Mouse (Mus musculus) spleen, adult 2 months (tissue): ENCODE results near the gene Hoxa3.

Experiments
- CTCF ChIP-seq: fragments of 200-500 bp; IDR thresholded peaks from 2 replicates; pipeline ENCODE4 v1.5.1; 2011; ENCODE audit warnings: mild to moderate bottlenecking, inconsistent platforms; ENCODE audit not compliant: insufficient read depth, insufficient read length, insufficient replicate concordance; ENCODE audit errors: extremely low read depth
- POLR2A ChIP-seq: fragments of 200-500 bp; IDR thresholded peaks from 2 replicates; pipeline ENCODE4 v1.6.1; 2011; ENCODE audit warnings: low read depth, low read length, inconsistent platforms

GRCm38 (mm10) chr6:52157466-52158275 lies 55.5 kb downstream of the Hoxa3 start:
- no peak for TF ChIP-seq POLR2A
- TF ChIP-seq CTCF = no peak
